In genomic region chr3:146396934-146397333, GRCm38 (mm10) we compare ENCODE assay signal across 23 mouse cellular contexts.
"Had no signal": no experiment of that assay in that cellular context is flagged by ENCODE, and none has a peak within 500 bp of the region (broad histone marks: within the 10 kb centered on the region; RNA-seq: fewer than 3 reads in every experiment).

No protein-coding gene starts in this region.

- H3K4me3 ChIP-seq: heart, adult 2 months; heart, embryonic 13.5 days; heart, embryonic 15.5 days; hindbrain, embryonic 13.5 days; hindbrain, embryonic 15.5 days; kidney, embryonic 15.5 days; limb, embryonic 13.5 days; limb, embryonic 15.5 days; liver, embryonic 12.5 days had no signal

- H3K27ac ChIP-seq: heart, adult 2 months; heart, embryonic 13.5 days; heart, embryonic 15.5 days; hindbrain, embryonic 13.5 days; hindbrain, embryonic 15.5 days; hindbrain, postnatal 0 days; kidney, embryonic 15.5 days; kidney, postnatal 0 days; limb, embryonic 13.5 days; limb, embryonic 15.5 days had no signal

- ATAC-seq: hindbrain, postnatal 0 days; intestine, embryonic 16.5 days; liver, embryonic 12.5 days had no signal

- H3K9me3 ChIP-seq: heart, embryonic 13.5 days; heart, embryonic 15.5 days; hindbrain, embryonic 13.5 days; hindbrain, embryonic 15.5 days; kidney, embryonic 15.5 days; limb, embryonic 13.5 days; limb, embryonic 15.5 days; liver, embryonic 12.5 days had no signal

- H3K9ac ChIP-seq: heart, embryonic 13.5 days; heart, embryonic 15.5 days; hindbrain, embryonic 13.5 days; hindbrain, embryonic 15.5 days; kidney, embryonic 15.5 days; limb, embryonic 13.5 days; limb, embryonic 15.5 days; liver, embryonic 12.5 days had no signal

- H3K4me2 ChIP-seq: heart, embryonic 11.5 days; heart, embryonic 13.5 days; heart, embryonic 15.5 days; hindbrain, embryonic 13.5 days; hindbrain, embryonic 15.5 days; kidney, embryonic 15.5 days; limb, embryonic 13.5 days; limb, embryonic 15.5 days; liver, embryonic 12.5 days had no signal

- H3K4me1 ChIP-seq: heart, embryonic 15.5 days; hindbrain, embryonic 13.5 days; hindbrain, embryonic 15.5 days; limb, embryonic 15.5 days had no signal

- H3K36me3 ChIP-seq: heart, embryonic 13.5 days; heart, embryonic 15.5 days; hindbrain, embryonic 13.5 days; hindbrain, embryonic 15.5 days; kidney, embryonic 15.5 days; limb, embryonic 13.5 days; limb, embryonic 15.5 days; liver, embryonic 12.5 days had no signal

- DNase-seq: gastrocnemius, postnatal 14 days; gastrocnemius, postnatal 36 days; heart, adult 11 months; heart, adult 2 months; heart, postnatal 14 days; heart, postnatal 36 days; kidney, adult 11 months; kidney, postnatal 14 days; layer of hippocampus, adult 9-11 months; layer of hippocampus, postnatal 36 days; left cerebral cortex, postnatal 4 days had no signal

- H3K27me3 ChIP-seq: heart, embryonic 15.5 days; hindbrain, embryonic 15.5 days; kidney, embryonic 15.5 days; limb, embryonic 15.5 days; liver, embryonic 12.5 days had no signal
